Mouse (Mus musculus) cortical plate, adult 2 months (tissue): ENCODE measurements at regions not wholly inside any gene's neighbourhood (a gene's known extent, or its start where the extent isn't known, plus 50 kb on each side); places are given as distances from the start of the nearest gene placed in this dataset.

Experiments used
- CTCF ChIP-seq: fragments of 200-500 bp; IDR thresholded peaks from 2 replicates; pipeline ENCODE4 v1.5.1; 2011; ENCODE audit warnings: mild to moderate bottlenecking, control low read depth, low read length; ENCODE audit not compliant: insufficient read depth; ENCODE audit errors: extremely low read depth
- POLR2A ChIP-seq: fragments of 200-500 bp; IDR thresholded peaks from 2 replicates; pipeline ENCODE4 v1.6.1; 2011; ENCODE audit warnings: mild to moderate bottlenecking, low read length, control low read depth; ENCODE audit not compliant: insufficient read depth; ENCODE audit errors: extremely low read depth

DNA sequence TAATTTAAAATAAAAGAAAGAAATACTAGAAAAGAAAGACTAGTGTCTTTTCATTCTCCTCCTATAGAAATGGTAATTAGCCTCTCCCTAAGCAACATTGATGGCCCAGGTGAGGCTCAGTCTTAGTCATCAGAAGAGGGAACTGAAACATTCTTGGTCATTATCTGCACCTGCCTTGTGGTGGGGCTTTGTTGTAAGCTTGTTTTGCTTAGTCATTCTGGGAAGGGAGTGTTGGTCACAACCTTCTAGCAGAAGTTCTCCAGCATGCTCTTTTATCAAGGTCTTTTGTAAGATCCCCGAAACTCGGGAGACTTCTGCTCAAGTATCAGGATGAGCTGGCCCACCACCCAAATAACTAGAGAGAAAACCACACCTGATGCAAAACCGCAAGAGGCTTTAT, 870.9 kb upstream of the Foxg1 start:
- TF ChIP-seq CTCF (no peak), POLR2A (no peak)
